Mouse (Mus musculus) MEL (cell line): ENCODE measurements around the gene Emp3. TPM values are rescaled to one million over a fixed set of nuclear protein-coding genes. Genes with fewer than 3 reads are reported as not detected.
"Not testable (repeated sequence)": the region's sequence is repeated elsewhere in the genome, so short reads cannot be mapped to it uniquely, and the experiment has no call there.

Experiments used
- DNase-seq: peaks from one replicate; pipeline ENCODE4 v3.0.0; 2011; ENCODE audit warnings: low read depth, low spot score
- H3K27ac ChIP-seq: 2 replicates; pipeline ENCODE4 v1.5.1; 2012; ENCODE audit warnings: low read depth, mild to moderate bottlenecking, control low read depth, low read length, moderate library complexity; ENCODE audit not compliant: control insufficient read depth
- H3K27me3 ChIP-seq, 2 experiments: fragments of 150-350 bp in 1 of 2; sonication (generic) in 1 of 2; 2 replicates each; pipeline ENCODE4 v1.6.1; 2012; ENCODE audit warnings: low read length in 2 of 2, mild to moderate bottlenecking in 2 of 2, improper control_type of control experiment in 1 of 2, moderate library complexity in 1 of 2; ENCODE audit not compliant: insufficient read depth in 2 of 2, control insufficient read depth in 1 of 2
- H3K36me3 ChIP-seq, 2 experiments: 2 replicates each; pipeline ENCODE4 v1.6.1; 2012 to 2014; ENCODE audit warnings: low read length in 2 of 2, improper control_type of control experiment in 1 of 2, inconsistent platforms in 1 of 2, mild to moderate bottlenecking in 1 of 2; ENCODE audit not compliant: insufficient read depth in 2 of 2, control insufficient read depth in 1 of 2
- H3K4me1 ChIP-seq, 2 experiments: fragments of 150-350 bp in 1 of 2; sonication (generic) in 1 of 2; 2 replicates each; pipeline ENCODE4 v1.6.1; 2012; ENCODE audit warnings: low read length in 2 of 2, improper control_type of control experiment in 1 of 2, mild to moderate bottlenecking in 1 of 2; ENCODE audit not compliant: insufficient read depth in 2 of 2, control insufficient read depth in 1 of 2
- H3K4me3 ChIP-seq, 2 experiments: fragments of 150-350 bp in 1 of 2; sonication (generic) in 1 of 2; 2 replicates each; pipeline ENCODE4 v1.5.1; 2012; ENCODE audit warnings: low read depth in 2 of 2, low read length in 2 of 2, mild to moderate bottlenecking in 2 of 2, moderate library complexity in 2 of 2, control low read depth in 1 of 2, improper control_type of control experiment in 1 of 2; ENCODE audit not compliant: control insufficient read depth in 1 of 2, insufficient read depth in 1 of 2
- H3K79me2 ChIP-seq: 2 replicates; pipeline ENCODE4 v1.6.1; 2012; ENCODE audit warnings: mild to moderate bottlenecking, low read length, moderate library complexity; ENCODE audit not compliant: control insufficient read depth, poor library complexity, insufficient read depth
- H3K9ac ChIP-seq: 2 replicates; pipeline ENCODE4 v1.6.1; 2012; ENCODE audit warnings: low read depth, mild to moderate bottlenecking, control low read depth, low read length, moderate library complexity; ENCODE audit not compliant: control insufficient read depth, poor library complexity, severe bottlenecking
- H3K9me3 ChIP-seq: fragments of 150-350 bp; sonication (generic); replicated peaks from 2 replicates; pipeline ENCODE4 v1.6.1; 2012; ENCODE audit warnings: mild to moderate bottlenecking, low read length, improper control_type of control experiment, moderate library complexity; ENCODE audit not compliant: insufficient read depth
- BHLHE40 ChIP-seq: IDR thresholded peaks from 2 replicates; pipeline ENCODE4 v1.6.1; 2012; ENCODE audit warnings: low read depth, mild to moderate bottlenecking, inconsistent platforms, low read length, improper control_type of control experiment, borderline replicate concordance
- CTCF ChIP-seq, 3 experiments: IDR thresholded peaks in 2 of 3; conservative IDR thresholded peaks in 1 of 3; 2 replicates each; pipeline ENCODE4 v1.5.1; 2011 to 2012; ENCODE audit warnings: low read length in 3 of 3, low read depth in 2 of 3, mild to moderate bottlenecking in 2 of 3, improper control_type of control experiment in 1 of 3, inconsistent platforms in 1 of 3, mixed read lengths in 1 of 3, moderate library complexity in 1 of 3; ENCODE audit not compliant: control insufficient read depth in 1 of 3, insufficient read depth in 1 of 3, poor library complexity in 1 of 3, severe bottlenecking in 1 of 3
- ELF1 ChIP-seq: IDR thresholded peaks from 2 replicates; pipeline ENCODE4 v1.6.1; 2014; ENCODE audit warnings: low read depth, mild to moderate bottlenecking, inconsistent platforms, low read length, improper control_type of control experiment, moderate library complexity
- ETS1 ChIP-seq: IDR thresholded peaks from 2 replicates; pipeline ENCODE4 v1.6.1; 2012; ENCODE audit warnings: low read depth, mild to moderate bottlenecking, inconsistent platforms, low read length, improper control_type of control experiment, moderate library complexity
- GATA1 ChIP-seq: IDR thresholded peaks from 2 replicates; pipeline ENCODE4 v1.6.1; 2011; ENCODE audit warnings: low read depth, low read length, improper control_type of control experiment
- HCFC1 ChIP-seq: IDR thresholded peaks from 2 replicates; pipeline ENCODE4 v1.6.1; 2012; ENCODE audit warnings: low read depth, mild to moderate bottlenecking, inconsistent platforms, low read length, improper control_type of control experiment, moderate library complexity
- MAFK ChIP-seq: IDR thresholded peaks from 2 replicates; pipeline ENCODE4 v1.6.1; 2011; ENCODE audit warnings: low read depth, mild to moderate bottlenecking, low read length, improper control_type of control experiment, borderline replicate concordance
- MAX ChIP-seq: IDR thresholded peaks from 2 replicates; pipeline ENCODE4 v1.6.1; 2011; ENCODE audit warnings: low read length, improper control_type of control experiment
- MAZ ChIP-seq: IDR thresholded peaks from 2 replicates; pipeline ENCODE4 v1.6.1; 2012; ENCODE audit warnings: low read depth, mild to moderate bottlenecking, inconsistent platforms, low read length, improper control_type of control experiment
- MXI1 ChIP-seq: IDR thresholded peaks from 2 replicates; pipeline ENCODE4 v1.6.1; 2011; ENCODE audit warnings: mild to moderate bottlenecking, low read depth, low read length, improper control_type of control experiment
- MYB ChIP-seq: IDR thresholded peaks from 2 replicates; pipeline ENCODE4 v1.6.1; 2011; ENCODE audit warnings: mild to moderate bottlenecking, low read depth, low read length, improper control_type of control experiment
- MYC ChIP-seq: IDR thresholded peaks from 2 replicates; pipeline ENCODE4 v1.6.1; 2011; ENCODE audit warnings: low read depth, mild to moderate bottlenecking, low read length, improper control_type of control experiment, moderate library complexity
- NELFE ChIP-seq: IDR thresholded peaks from 2 replicates; pipeline ENCODE4 v1.6.1; 2011; ENCODE audit warnings: low read depth, low read length, improper control_type of control experiment
- NRF1 ChIP-seq: IDR thresholded peaks from 2 replicates; pipeline ENCODE4 v1.6.1; 2014; ENCODE audit warnings: low read depth, mild to moderate bottlenecking, inconsistent platforms, low read length, improper control_type of control experiment, moderate library complexity; ENCODE audit not compliant: poor library complexity, insufficient read depth, severe bottlenecking
- POLR2A ChIP-seq, 2 experiments: IDR thresholded peaks; 2 replicates each; pipeline ENCODE4 v1.6.1; 2011 to 2012; ENCODE audit warnings: low read length in 2 of 2, mild to moderate bottlenecking in 2 of 2, control low read depth in 1 of 2, improper control_type of control experiment in 1 of 2, low read depth in 1 of 2, moderate library complexity in 1 of 2; ENCODE audit not compliant: control insufficient read depth in 1 of 2, insufficient read depth in 1 of 2, poor library complexity in 1 of 2
- POLR2AphosphoS2 ChIP-seq: IDR thresholded peaks from 2 replicates; pipeline ENCODE4 v1.6.1; 2011; ENCODE audit warnings: low read length, improper control_type of control experiment
- POLR2AphosphoS5 ChIP-seq: IDR thresholded peaks from 2 replicates; pipeline ENCODE4 v1.6.1; 2012; ENCODE audit warnings: low read depth, borderline replicate concordance, mild to moderate bottlenecking, inconsistent platforms, low read length, moderate library complexity, mixed read lengths
- RAD21 ChIP-seq: IDR thresholded peaks from 2 replicates; pipeline ENCODE4 v1.6.1; 2011; ENCODE audit warnings: mild to moderate bottlenecking, low read depth, low read length, improper control_type of control experiment
- SIN3A ChIP-seq: IDR thresholded peaks from 2 replicates; pipeline ENCODE4 v1.6.1; 2012; ENCODE audit warnings: low read length, improper control_type of control experiment, inconsistent platforms
- SMC3 ChIP-seq: IDR thresholded peaks from 2 replicates; pipeline ENCODE4 v1.6.1; 2011; ENCODE audit warnings: low read depth, low read length, improper control_type of control experiment
- USF1 ChIP-seq: IDR thresholded peaks from 2 replicates; pipeline ENCODE4 v1.6.1; 2014; ENCODE audit warnings: low read depth, mild to moderate bottlenecking, inconsistent platforms, low read length, improper control_type of control experiment, moderate library complexity
- ZC3H11A ChIP-seq: IDR thresholded peaks from 2 replicates; pipeline ENCODE4 v1.6.1; 2012; ENCODE audit warnings: low read depth, mild to moderate bottlenecking, inconsistent platforms, low read length, improper control_type of control experiment
- ZMIZ1 ChIP-seq: IDR thresholded peaks from 2 replicates; pipeline ENCODE4 v1.6.1; 2012; ENCODE audit warnings: low read depth, mild to moderate bottlenecking, inconsistent platforms, low read length, improper control_type of control experiment, moderate library complexity
- ZNF384 ChIP-seq: IDR thresholded peaks from 2 replicates; pipeline ENCODE4 v1.6.1; 2012; ENCODE audit warnings: low read depth, mild to moderate bottlenecking, inconsistent platforms, low read length, improper control_type of control experiment
- polyA plus RNA-seq, 2 experiments: library from polyadenylated mRNA; stranded (reverse) in 1 of 2; unstranded in 1 of 2; fragments of >175 nt in 1 of 2; fragments of >200 nt in 1 of 2; gene quantifications; 2 replicates each; pipeline versions ENCODE4 v1.2.1 to v1.2.4; 2012; ENCODE audit warnings: low replicate concordance in 2 of 2, low read depth in 1 of 2; ENCODE audit not compliant: insufficient read length in 2 of 2, insufficient read depth in 1 of 2, missing spikeins in 1 of 2
- total RNA-seq: library from RNA; depleted of rRNA; stranded (reverse); fragments of 300-350 nt; gene quantifications from 2 replicates; pipeline ENCODE4 v1.2.3, GENCODE M21; 2012

Emp3 gene
- total and polyA plus RNA-seq, 3 experiments, result 75.0 to 111 TPM; not detected in 1

DNA sequence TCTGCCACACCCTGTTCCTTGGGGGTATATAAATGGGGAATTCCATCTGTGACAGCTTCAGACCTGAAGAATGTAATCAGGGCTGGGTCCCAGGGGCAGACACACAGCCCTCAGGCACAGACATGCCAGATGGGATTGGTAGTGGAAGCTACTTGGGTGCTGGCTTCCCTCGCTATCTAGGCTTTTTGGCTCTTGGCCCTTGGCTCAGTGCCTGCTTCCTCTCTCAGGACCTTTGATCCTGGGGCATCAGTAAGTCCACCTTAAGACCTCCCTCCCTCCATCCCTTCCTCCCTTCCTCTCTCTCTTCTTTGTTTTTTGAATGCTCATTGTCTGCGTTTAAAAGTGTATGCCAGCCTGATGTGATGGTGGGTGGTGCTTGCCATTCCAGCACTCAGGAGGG, 18.6 kb upstream of the Emp3 start:
- Histone ChIP-seq H3K36me3 (0 out of 4 replicates have a peak, but pooled peaks cover 0 to under 1% of the 10 kb centered on the region in 2 experiments), H3K9ac (no peak overlapping the region), H3K9me3 (no peaks in the 10 kb centered on the region)
- TF ChIP-seq MXI1 (no peak), MAZ (no peak), POLR2AphosphoS5 (no peak), RAD21 (no peak), NELFE (no peak), NRF1 (no peak), CTCF (IDR thresholded peaks at IDR 0.05 in 2 of 3, conservative IDR thresholded peaks at IDR 0.05 in 1 of 3; ENCODE audit: control insufficient read depth in 1 of 3, insufficient read depth in 1 of 3, low read depth in 2 of 3, low read length in 3 of 3, poor library complexity in 1 of 3, severe bottlenecking in 1 of 3) (no peak), ETS1 (no peak), ZC3H11A (no peak), POLR2AphosphoS2 (no peak), GATA1 (no peak), HCFC1 (no peak), ELF1 (no peak), ZNF384 (no peak), MYC (no peak), ZMIZ1 (no peak), POLR2A (IDR thresholded peaks at IDR 0.05; ENCODE audit: control insufficient read depth in 1 of 2, insufficient read depth in 1 of 2, low read depth in 1 of 2, low read length in 2 of 2, poor library complexity in 1 of 2) (no peak), MAFK (no peak), BHLHE40 (no peak)
- TF ChIP-seq, all 39 proteins: peak for 0
- DNase-seq, result no peak
- Histone ChIP-seq H3K27me3 (no peaks in the 10 kb centered on the region), H3K4me1 (no peaks in the 10 kb centered on the region), H3K4me3 (no peak overlapping the region), H3K79me2 (no peaks in the 10 kb centered on the region), H3K27ac (no peak overlapping the region)

DNA sequence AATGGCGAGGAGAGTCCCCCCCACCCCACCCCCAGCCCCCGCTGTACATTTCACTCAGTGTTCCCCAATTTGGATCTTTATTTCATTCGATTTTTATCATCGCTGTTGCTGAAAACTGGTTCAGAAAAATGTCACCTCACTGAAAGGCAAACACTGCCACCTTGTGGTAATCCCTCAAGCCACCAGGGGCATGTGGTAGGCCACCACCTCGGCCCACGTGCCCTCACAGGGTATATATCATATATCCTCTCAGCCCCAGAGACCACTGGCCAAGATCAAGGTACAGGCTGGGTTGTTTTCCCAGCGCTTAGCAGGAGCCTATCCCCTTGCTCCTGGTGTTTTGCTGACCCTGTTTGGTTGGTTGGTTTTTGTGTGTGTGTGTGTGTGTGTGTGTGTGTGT, 13.9 kb upstream of the Emp3 start:
- H3K4me3 ChIP-seq, result no peak overlapping the region
- H3K9ac ChIP-seq, result 0 out of 2 replicates have a peak overlapping the region, but pooled peaks have one; percentile 35
- H3K27me3 ChIP-seq, result no peaks in the 10 kb centered on the region
- TF ChIP-seq ZC3H11A (peak; percentile 57), MAX (peak; percentile 60; the same call in 1 of the 2 replicates), MAZ (0 out of 2 replicates have a peak, but pooled peaks have one; percentile 47), NELFE (no peak), SIN3A (peak; percentile 45; the same call in 1 of the 2 replicates), CTCF (IDR thresholded peaks at IDR 0.05 in 2 of 3, conservative IDR thresholded peaks at IDR 0.05 in 1 of 3; ENCODE audit: control insufficient read depth in 1 of 3, insufficient read depth in 1 of 3, low read depth in 2 of 3, low read length in 3 of 3, poor library complexity in 1 of 3, severe bottlenecking in 1 of 3) (peak; percentile 54 to 75 (median 71)), SMC3 (peak; percentile 71), MYC (peak; percentile 89), MAFK (no peak), USF1 (0 out of 2 replicates have a peak, but pooled peaks have one; percentile 15), RAD21 (peak; percentile 75), MYB (no peak), MXI1 (peak; percentile 57; the same call in 1 of the 2 replicates)
- H3K27ac ChIP-seq, result no peak overlapping the region
- no peaks in the 10 kb centered on the region for H3K79me2 ChIP-seq
- H3K36me3 ChIP-seq, result 0 out of 4 replicates have a peak, but pooled peaks cover 0 to 2% of the 10 kb centered on the region in 2 experiments
- H3K9me3 ChIP-seq, result no peaks in the 10 kb centered on the region
- DNase-seq, result peak; percentile 79
- H3K4me1 ChIP-seq, result no peaks in the 10 kb centered on the region

DNA sequence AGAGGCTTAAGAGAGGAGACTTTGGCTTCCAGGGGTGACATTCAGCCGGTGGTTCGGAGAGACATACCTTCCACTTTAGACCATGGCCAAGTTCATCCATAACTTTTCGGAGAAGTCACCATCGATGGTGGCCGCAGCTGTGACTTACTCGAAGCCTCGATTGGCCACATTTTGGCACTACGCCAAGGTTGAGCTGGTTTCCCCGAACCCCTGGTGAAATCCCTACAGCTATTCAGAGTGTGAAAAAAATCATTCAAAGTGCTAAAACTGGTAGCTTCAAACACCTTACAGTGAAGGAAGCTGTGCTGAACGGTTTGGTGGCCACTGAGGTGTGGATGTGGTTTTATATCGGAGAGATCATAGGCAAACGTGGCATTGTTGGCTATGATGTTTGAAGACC, 12.6 kb upstream of the Emp3 start:
- H3K27me3 ChIP-seq, H3K9me3 ChIP-seq, H3K9ac ChIP-seq, H3K4me3 ChIP-seq, H3K79me2 ChIP-seq, H3K36me3 ChIP-seq, H3K4me1 ChIP-seq, DNase-seq, H3K27ac ChIP-seq: not testable (repeated sequence)
